Mouse (Mus musculus): ENCODE results near the gene Olfr16.

The Olfr16 gene

DNA sequence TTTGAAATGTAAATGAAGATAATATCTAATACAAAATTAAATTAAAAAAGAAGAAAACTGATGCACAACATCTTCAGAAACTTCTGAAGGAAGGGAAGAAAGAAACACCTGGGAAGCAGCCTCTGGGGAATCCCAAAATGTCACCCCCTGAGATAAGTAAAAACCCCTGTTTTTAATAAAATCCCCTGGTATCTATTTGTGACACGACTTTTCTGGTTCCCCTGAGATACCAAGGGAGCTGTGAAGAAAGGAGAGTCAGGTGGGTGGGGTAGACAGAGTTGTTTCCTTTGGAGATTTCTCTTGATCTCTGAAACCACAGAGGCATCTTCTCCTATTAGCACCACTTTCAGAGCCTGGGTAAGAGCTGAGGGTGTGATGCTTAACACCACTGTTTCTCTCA lies at the start of gene Olfr16:
TSS of gene Olfr16 (plus strand) at position 250 of the 400 bp plus-strand sequence.
- no peak for DNase-seq (ENCODE audit: low spot score in 2 of 2)

DNA sequence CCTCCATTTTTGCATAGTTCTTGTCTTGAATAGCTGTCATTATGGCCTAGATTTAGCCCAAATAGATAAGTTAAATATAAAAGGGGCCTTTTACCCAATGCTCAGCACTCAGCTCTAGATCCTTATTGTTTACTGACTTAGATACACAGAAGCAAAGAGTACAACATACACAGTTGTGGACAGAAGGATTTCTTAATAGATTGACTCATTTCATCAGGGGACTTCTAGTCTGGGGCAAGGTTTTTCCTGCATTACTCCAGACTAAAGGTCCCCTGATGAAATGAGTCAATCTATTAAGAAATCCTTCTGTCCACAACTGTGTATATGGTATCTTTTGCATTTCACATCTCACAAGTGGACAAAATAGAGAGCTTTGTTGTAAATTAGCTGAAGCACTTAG lies 46.9 kb upstream of the Olfr16 start:
- no peak for DNase-seq (ENCODE audit: low spot score in 2 of 2)

DNA sequence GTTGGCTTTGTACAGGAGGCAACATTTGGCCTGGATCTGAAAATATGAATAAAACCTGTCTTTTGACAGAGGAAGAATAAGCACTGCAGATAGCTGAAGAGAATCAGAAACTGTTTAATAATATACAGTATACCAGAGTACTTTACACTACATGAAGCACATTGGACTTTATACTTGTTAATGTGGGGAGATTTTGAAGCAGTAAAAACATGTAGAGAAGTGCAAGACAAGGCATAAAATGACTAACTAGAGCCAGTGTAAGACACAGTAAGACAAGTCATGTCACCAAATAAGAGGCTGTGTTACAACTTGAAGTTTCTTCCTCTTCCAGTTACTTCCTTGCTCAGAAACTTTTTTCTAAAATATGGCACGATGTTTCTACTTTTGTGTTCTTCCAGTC lies 33.1 kb upstream of the Olfr16 start:
- DNase-seq (ENCODE audit: low spot score in 2 of 2): no peak

DNA sequence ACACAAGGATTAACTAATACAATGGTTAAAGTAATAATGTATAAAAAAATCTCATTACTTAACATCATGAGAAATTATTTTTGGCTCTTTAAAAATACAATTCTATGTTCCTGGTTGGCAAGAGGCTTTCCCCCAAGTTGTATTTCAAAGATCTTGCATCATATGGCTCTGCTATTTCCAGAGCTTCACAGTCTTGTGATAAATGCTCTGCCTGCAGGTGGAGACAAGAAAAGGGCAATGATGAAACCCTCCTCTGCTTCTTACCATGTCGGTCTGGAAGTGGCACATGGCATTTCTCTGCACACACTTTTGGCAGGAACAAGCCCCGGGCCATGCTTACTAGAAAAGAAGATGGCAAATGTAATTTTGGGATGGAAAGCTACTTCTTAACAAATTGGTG lies 31.8 kb upstream of the Olfr16 start:
- DNase-seq (ENCODE audit: low spot score in 2 of 2): no peak

DNA sequence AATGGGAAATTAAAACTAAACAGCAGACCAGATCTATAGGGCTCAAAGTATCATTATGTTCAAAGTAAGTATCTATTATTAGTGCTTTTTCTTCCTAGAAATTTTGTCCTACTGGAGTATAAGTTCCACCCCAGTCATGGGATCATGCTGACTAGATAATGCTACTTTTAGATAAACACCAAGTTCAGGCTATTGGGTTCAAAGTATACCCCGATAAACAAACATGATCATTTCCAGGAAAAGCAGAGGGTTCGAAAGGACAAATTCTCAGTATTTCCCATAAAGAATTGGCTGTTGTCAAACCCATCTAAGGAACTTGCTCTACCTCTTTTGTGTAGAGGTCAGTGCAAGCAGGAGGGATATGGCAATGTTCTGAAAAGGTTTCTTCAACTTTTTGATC lies 18.0 kb upstream of the Olfr16 start:
- no peak for DNase-seq (ENCODE audit: low spot score in 2 of 2)

DNA sequence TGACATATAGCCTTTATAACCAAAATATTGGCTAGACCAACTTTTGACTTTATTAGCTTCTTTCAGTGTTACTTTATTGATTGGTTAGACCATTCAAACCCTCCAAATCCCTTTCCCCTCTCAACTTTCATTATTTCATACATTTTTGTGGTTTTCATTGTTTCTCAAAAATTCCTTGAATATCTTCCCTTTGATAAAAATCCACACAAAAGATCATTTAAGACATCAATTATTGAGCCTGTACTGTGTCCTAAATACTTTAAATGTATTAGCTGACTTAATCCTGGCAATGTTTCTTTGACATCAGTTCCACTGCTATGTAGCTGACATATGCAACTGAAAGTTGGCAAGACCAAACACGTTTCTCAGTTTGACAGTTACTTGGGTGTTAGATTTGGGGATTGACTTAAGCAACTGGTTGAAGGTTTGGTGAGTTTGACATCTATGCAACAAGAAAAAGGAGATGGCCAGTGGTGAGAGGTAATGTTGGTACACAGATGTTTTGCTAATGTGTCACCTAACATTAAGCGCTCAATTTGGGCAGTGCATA lies 1.0 kb downstream of the Olfr16 start:
- DNase-seq (ENCODE audit: low spot score in 2 of 2): no peak

DNA sequence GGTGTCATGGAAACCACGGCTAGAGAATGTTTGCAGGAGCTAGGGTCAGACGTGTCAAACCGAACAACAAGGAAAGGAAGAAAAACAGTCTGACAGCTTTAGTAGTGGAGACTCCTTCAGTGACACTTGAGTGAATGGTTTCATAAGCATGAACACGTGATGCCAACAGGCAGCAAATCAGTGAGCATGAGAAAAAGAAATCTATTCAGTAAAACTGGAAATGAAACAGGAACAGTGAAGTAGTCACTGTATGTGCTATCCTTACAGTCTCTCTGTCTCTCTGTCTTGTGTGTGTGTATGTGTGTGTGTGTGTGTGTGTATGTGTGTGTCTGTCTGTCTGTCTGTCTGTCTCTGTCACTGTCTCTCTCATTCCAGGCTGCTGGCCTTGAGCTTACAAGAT lies 5.2 kb downstream of the Olfr16 start:
- DNase-seq (ENCODE audit: low spot score in 2 of 2): no peak

DNA sequence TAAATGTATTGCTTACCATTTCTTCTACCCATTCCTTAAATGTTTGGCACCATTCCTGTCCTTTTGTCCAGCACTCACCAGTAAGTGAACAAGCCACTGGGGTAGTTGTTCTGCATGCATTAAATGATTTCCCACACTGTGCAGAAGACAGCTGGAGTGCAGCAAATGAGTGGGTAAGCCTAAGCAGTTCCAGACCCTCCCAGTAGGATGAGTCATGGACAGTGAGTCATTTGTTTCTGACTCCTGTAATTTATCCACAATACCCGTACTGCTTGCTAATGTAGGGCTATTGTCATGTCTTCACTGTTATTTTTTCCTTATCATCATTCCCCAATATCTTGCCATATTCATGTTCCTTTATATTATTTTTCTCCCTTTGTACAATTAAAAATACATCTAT lies 10.2 kb downstream of the Olfr16 start:
- DNase-seq (ENCODE audit: low spot score in 2 of 2): no peak

DNA sequence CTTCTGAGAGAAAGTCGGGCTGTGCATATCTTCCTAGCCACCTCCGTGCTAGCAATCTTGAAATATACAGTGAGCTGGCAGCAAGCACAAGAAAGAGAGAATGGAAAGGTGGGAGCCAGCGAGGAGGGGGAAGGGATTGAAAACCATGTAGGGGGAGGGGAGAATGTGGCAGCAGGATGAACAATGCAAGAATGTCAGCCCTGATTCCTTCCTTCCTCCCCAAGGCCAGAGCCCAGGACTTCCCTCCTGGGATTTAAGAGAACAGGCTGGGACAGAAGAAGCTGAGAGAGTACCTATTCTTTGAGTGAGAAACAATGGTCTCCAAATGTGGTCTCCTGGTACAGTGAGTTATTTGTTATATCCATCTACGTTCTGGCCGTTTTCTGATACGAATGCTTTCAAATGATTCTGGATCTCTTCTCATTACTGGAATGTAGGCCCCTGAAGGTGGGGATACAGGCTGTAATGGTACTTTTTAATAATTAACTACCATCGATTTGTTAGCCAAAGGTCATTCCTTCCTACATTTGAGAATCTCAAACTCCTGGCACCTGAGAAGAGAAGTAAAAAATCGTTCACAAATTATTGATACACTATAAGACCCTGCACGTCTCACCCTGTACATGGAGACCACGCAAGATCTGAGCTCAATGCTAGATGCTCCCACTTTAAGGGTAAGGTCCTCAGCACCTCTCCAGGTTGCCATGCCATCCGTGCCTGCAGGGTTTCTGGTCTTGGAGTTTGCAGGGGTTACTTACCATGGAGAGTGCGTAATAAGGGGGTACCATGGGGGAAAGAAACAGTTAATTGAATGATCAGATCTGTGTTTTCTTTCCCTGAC lies 39.8 kb downstream of the Olfr16 start:
- DNase-seq (ENCODE audit: low spot score in 2 of 2): no peak

DNA sequence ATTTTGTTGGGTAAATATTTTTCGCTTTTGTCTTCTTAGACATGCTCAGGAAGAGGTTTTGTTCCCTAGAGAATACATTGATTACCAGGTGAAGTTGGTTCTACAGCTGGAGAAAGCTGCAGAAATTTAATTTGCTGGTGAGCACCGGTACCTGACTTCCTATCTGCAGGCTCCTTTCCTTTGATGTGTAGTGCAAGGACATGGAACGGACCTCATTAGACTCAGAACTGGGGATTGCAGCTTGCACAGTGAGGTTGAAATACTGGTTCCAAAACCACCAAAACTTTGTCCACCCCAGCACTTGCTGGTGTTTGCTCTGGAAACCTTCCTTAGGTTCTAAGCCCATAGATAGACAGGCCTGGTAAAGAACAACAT lies 40.4 kb downstream of the Olfr16 start:
- DNase-seq (ENCODE audit: low spot score in 2 of 2): no peak

All from urinary bladder, adult 18-20 months (tissue).